Mouse (Mus musculus): ENCODE results near the gene Stam2. TPM values are rescaled to one million over a fixed set of nuclear protein-coding genes. Genes with fewer than 3 reads are reported as not detected.

The Stam2 gene
- 8.9 and 13.6 TPM in 2 replicates for polyA plus RNA-seq (2012)

DNA sequence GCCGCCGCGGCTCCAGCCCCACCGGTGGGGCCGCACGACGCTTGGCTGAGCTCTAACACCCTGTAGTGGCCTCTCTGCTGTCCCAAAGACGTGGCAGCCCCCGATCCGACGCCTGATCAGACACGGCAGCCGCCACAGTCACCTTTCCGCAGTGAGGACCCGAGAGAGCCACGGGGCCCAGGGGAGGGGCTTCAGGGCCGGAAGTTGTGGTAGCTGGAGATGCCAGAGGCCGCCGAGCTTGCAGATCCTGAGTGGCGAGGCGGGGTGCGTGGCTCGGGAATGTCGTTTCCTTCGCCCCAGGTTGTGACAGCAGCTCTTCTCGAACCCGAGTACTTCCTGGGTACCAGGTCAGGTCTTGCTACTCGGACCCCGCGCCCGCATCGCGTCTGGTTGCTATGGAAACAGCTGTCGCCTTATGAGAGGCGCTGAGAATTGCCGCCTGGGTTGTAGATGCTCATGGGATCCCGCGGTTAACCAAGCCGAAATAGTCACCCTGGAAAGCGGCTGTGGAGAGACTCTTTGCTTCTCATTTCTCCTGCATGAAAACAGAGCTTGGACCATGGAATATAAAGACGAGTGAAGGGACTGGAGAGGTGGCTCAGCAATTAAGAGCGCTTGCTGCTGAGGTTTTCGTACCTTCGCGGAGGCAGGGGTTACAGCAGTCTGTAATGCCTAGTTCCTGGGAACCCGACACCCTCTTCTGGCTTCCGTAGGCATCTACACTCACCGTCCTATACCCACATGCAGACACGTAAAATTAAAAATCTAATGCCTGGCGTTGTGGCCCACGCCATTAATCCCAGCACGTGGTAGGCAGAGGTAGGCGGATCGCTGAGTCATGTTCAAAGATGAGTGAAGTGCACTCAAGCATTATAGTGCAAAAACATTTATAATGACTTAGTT lies at the start of gene Stam2:
Gene Stam2, minus strand, starts transcription at position 26 of the 903 bp plus-strand sequence.
- TF ChIP-seq GATA1 (IDR thresholded peaks at IDR 0.05; ENCODE audit: low read length), result no peak

DNA sequence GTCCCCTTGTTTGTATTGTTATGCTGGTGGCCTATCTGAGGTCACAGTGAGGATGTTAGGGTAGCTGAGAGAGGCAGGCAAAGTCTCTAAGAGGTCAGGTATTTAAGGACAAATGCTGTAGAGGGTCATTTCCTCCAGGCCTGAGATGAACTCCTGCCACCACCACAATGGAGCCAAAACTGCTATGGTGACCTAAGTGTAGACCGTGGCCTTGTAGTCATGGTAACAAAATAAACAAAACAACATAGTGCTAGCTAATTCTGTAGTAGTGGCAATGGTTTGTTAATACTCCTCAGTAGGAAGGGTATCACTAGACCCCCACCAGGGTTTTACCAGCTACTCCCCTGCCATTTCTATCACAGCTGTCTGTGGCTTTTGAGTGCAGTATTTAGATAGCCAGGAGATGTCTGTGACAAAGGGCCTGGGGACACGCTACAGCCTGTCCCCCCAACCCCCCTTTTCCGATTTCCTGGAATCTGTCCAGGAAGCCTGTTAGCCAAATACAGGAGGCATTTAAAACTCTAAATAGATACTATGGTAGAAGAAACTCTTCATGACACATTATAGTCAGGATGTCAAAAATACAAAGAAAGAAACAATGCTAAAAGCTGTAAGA lies 43.1 kb upstream of the Stam2 start:
- TF ChIP-seq GATA1 (IDR thresholded peaks at IDR 0.05; ENCODE audit: low read length), result no peak

GRCm38 (mm10) chr2:52779987-52780386 lies 37.9 kb upstream of the Stam2 start:
- no peak for TF ChIP-seq GATA1 (IDR thresholded peaks at IDR 0.05; ENCODE audit: low read length)

- TF ChIP-seq GATA1 (IDR thresholded peaks at IDR 0.05; ENCODE audit: low read length), result no peak
Observed at GRCm38 (mm10) chr2:52779381-52779780, 37.3 kb upstream of the Stam2 start.

DNA sequence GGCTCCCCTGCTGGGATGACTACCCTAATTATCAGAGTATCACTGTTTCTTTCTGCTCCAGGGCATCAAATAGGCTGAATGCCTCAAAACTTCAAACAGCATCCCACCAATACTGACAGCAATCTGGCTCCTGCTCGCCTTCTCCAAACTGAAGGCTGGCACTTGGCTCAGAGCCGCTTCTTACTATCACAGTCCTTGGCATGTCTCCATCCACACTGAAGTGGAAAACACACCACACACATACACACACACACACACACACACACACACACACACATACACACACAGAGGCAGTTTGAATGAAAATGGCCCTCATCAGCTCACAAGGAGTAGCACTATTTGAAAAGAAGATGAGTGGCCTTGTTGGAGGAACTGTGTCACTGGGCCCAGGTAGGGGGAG lies 35.8 kb upstream of the Stam2 start:
- TF ChIP-seq GATA1 (IDR thresholded peaks at IDR 0.05; ENCODE audit: low read length), result no peak

DNA sequence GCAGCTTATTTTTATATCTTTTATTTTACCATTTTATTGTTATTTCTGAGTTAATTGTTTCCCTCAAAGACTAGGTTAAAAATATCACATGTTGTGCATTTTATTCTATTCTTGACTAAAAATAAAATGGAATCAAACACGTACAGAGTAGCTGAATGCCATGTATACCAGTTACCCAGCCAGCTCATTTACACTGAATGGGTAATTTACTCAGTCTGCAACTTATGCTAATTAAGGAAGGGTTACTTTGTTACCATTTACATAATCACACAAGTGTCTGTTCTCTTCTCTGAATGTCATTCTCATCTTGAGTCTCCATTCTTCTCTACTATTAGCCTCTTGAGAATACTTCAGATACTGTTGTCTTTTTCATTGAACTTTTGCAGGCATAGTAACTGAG lies 32.3 kb upstream of the Stam2 start:
- TF ChIP-seq GATA1 (IDR thresholded peaks at IDR 0.05; ENCODE audit: low read length), result no peak

DNA sequence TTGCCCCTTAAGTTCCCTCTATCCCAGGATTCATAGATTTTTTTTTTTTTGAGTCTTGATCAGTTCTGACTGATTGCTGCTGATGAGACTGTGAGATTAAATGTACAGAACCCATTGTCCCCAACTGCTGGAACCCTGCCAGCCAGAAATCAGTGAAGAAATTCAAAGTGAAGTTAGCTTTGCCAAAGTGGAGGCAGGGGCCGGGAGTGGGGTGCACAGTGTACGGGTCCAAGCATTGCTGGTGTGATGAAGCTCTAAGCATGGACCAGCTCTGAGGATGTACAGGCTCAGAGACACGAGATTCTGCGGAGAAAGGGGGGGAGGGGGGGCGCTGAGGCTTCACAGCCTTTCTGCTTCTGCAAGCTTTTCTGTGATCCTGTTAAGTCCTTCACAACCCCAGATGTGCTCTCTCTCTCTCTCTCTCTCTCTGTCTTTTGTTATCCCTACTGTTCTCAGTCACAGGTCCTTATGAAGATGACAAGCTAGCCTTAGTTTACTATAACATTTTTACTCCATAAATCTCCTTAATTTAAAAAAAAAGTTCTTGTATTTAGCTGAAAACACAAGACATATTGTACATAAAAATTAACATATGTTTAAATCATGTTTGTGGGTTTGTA lies 30.8 kb upstream of the Stam2 start:
- TF ChIP-seq GATA1 (IDR thresholded peaks at IDR 0.05; ENCODE audit: low read length), result no peak

DNA sequence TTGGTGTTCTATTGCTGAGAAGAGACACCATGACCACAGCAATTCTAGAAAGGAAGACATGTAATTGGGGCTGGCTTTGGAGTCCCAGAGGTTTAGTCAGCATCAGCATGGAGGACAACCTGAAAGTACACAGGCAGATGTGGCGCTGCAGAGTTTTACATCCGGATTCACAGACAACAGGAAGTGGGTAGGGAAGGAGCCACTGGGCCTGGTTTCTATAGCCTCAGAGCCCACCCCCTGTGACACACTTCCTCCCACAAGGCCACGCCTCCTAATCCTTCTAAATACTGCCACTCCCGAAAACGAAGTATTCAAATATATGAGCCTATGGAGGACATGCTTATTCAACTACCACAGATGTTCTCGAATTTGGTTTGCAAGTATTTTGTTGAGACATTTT lies 23.0 kb upstream of the Stam2 start:
- TF ChIP-seq GATA1 (IDR thresholded peaks at IDR 0.05; ENCODE audit: low read length), result no peak

DNA sequence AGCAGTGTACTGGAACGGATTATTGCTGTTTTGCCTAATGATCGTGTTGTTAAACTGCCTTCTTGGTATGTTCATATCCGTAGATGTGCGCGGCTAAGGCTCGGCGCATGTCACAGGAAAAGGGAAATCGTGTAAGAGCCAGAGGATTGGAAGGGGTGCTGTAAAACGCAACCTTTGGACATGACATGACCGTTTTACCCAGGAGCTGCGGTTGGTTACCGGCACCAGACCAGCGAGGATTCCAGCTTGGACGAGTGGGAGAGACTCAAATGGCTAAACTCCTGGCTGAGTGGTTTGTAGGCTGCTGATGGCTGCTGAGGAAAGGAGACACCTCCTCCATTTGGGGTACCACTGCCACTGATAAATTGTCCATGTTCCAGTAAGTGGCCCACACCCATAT lies 21.8 kb upstream of the Stam2 start:
- no peak for TF ChIP-seq GATA1 (IDR thresholded peaks at IDR 0.05; ENCODE audit: low read length)

- no peak for TF ChIP-seq GATA1 (IDR thresholded peaks at IDR 0.05; ENCODE audit: low read length)
Observed at GRCm38 (mm10) chr2:52763040-52763736, 21.1 kb upstream of the Stam2 start.

DNA sequence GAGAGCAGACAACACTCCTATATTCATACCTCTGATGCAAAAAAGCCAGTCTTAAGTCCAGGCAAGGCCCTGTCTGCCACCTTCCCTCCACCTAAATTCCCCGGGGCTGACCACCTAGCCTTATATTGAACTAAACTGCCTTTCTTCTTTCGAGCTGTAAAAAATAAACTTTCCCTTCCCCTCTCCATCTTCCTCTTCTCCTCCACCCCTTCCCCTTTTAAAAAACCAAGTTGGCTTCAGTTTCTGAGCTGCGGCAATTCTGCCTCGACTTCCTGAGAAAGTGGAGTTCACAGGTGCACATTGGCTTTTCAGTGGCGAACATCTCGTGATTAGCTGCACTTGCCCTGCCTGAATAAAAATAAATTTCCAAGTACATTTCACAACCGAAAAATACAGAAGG lies 20.4 kb upstream of the Stam2 start:
- TF ChIP-seq GATA1 (IDR thresholded peaks at IDR 0.05; ENCODE audit: low read length), result no peak

GRCm38 (mm10) chr2:52758627-52759026 lies 16.5 kb upstream of the Stam2 start:
- TF ChIP-seq GATA1 (IDR thresholded peaks at IDR 0.05; ENCODE audit: low read length), result no peak

- TF ChIP-seq GATA1 (IDR thresholded peaks at IDR 0.05; ENCODE audit: low read length), result no peak
Observed at GRCm38 (mm10) chr2:52756691-52757090, 14.6 kb upstream of the Stam2 start.

GRCm38 (mm10) chr2:52753573-52754317 lies 11.7 kb upstream of the Stam2 start:
- no peak for TF ChIP-seq GATA1 (IDR thresholded peaks at IDR 0.05; ENCODE audit: low read length)

GRCm38 (mm10) chr2:52744099-52744498 lies 2.0 kb upstream of the Stam2 start:
- TF ChIP-seq GATA1 (IDR thresholded peaks at IDR 0.05; ENCODE audit: low read length), result no peak
